Mouse (Mus musculus): ENCODE data around the gene Abt1.

Abt1 gene

DNA sequence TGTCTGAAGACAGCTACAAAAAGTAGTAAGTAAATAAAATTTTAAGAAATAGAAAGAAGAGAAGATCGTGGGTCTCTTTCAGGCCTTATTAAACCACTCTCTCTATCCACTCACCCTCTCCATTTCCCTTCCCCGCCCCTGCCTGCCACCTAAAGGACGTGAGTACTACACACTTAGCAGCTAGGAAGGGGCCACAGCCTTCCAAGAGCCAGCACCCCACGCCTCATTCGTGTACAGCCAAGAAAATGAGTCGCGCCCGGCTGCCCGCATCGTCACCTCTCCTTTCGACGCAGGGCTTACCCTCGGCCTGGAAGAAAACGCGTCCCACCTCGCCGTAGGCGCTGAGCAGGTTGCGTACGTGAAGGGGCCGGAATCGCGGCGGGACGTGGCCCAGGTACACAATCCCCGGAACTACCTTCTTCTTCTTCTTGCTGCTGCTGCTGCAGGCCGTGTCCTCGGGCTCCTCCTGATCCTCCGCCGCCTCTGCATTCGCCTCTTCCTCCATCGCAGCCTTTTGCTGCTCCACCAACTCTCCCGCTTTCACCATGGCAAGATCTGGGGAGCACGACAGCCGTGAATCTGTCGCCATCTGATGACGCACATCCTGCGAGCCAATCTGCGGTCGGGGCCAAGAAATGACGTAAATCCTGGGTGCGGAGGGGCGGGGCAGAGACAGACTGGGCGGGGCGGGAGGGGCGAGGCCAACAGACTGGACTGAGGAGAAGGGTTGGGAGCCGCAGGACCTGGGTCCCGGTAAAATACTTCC, at the start of gene Abt1:
Gene Abt1 (minus strand): TSS at position 581 of the 766 bp plus-strand sequence.
- DNase-seq (ENCODE audit: low read depth): peak; percentile 94

DNA sequence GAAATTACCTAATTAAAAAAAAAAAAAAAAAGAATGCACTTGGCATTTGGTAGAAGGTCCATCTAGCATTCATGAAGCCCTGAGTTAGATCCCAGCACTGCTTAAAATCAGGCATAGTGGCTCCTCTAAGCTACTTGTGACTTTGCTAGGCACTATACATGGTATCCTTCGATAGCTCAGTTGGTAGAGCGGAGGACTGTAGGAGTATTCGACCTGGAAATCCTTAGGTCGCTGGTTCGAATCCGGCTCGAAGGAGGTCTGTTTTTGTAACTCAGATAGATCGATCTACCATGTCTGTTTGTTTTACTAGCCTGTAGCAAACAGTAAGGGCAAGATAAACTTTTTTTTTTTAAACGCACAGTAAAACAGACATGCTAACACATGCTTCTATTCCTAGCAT, 43.2 kb upstream of the Abt1 start:
- DNase-seq (ENCODE audit: low read depth): no peak

DNA sequence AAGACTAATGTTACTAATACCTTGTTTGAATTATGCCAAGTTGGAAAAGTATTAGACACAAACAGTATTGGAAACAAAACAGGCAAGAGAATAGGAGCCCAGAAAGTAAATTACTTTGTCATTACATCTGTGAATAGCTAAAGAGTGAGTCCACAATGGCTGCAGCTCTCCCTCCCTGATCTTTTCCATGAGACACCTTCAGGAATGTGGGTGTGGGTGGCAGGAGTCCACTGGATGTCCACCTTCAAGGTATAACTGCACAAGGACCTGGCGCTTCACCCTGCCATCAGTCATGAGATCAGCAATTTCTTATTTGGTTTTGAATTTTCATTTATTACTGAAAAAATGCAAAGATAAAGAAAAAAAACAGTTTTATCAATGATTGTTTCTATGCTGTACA, 42.6 kb upstream of the Abt1 start:
- no peak for DNase-seq (ENCODE audit: low read depth)

DNA sequence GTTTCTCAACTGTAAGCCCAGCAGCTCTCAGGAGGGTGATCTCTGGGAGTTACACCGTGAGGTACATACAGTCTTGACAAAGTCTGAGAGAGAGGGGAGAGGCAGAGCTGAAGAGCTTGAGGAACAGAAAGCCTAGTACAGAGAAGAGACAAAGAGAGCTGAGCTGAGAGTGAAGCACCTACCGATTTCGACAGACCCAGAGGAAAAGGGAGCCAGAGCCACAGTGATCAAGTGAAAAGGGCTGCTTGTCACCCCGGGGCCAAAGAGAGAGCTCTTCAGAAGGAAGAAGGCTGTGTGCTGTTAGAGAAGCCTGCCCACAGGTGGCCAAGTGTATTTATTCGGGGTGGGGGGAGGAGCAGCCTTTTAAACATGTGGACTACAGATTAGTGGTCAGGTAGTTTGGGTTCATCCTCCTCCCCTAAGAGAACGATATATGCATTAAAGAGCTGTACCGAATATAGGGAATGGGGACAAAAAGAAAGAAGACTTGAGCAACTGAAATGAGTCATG, 42.0 kb upstream of the Abt1 start, which contains the start of gene Btn1a1:
Gene Btn1a1 (minus strand): TSS at position 302 of the 510 bp plus-strand sequence.
- DNase-seq (ENCODE audit: low read depth): no peak

DNA sequence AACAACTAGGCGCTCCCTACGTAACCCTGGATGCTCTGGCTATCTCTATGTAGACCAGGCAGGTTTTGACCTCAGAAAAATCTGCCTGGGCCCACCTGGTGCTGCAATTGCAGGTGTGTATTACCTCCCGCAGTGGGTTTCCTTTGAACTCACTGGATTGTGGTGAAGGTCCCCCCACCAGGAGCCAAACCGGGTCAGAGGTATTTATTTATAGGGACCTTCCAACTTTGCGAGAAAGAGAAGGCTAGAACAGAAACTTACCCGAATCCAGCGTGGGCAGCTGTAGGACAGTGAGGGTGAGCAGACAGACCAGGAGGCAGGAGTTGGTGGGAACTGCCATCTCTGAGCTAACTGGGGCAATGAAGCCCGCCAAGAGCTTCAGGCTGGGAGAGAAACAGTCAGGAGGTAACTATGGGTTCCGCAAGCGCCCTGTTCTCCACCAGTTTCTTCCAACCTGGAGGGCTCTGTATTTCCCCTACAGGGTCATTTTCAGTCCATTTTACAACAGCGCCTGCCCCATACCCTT, 41.2 kb upstream of the Abt1 start:
- DNase-seq (ENCODE audit: low read depth): no peak

DNA sequence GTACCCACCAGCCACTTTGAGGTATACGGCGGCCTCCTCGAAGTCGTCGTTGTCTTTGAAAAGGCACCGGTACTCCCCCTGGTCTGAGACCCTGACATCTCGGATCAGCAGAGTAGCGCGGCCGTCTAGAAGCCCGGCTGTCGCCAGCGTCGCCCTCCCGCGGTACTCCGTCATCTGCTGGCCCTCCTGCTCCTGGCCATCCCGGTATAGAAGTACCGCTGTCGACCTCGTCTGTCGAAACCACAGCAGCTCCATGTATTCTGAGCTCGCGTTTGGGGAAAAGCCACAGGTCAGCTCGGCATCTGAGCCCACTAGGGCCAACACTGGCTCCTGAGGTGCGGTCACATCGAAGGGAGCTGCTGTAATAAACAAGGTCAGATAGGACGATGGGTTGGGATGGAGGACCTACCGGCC, 40.6 kb upstream of the Abt1 start:
- no peak for DNase-seq (ENCODE audit: low read depth)

DNA sequence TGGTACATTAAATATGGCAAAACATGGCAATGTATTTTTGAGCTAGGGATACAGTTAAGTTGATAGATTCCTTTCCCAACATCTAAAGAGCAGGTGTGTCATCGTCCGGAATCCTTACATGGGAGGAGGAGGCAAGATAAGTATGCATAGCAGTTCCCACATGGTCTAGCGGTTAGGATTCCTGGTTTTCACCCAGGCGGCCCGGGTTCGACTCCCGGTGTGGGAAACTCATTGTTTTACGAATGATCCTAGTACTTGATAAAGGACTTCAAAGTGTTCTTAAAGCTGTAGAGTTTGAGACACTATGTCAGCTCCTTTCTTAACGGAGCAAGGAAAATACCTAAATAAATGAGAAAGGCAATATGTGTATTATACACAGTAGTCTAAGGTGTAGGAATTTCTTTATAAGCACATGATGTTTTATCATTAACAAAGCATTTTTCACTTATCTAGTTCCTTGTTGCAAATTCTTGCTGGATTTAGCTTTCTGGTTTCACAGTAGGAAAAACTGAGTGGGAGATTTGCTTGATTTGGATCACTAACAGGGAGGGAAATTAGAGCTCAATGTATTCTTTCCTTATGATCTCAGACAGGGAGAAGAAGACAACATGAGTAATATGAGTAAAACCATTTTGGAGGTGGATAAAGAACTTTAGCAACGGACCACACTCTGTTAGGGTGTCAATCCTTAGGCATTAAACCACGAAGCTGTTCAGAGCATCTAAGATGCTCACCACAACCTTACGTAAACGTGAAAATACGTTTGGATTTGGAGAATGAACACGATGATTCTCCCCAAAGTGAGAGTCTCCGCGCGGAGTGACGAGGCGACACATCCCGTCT, 39.9 kb upstream of the Abt1 start:
- DNase-seq (ENCODE audit: low read depth): no peak

DNA sequence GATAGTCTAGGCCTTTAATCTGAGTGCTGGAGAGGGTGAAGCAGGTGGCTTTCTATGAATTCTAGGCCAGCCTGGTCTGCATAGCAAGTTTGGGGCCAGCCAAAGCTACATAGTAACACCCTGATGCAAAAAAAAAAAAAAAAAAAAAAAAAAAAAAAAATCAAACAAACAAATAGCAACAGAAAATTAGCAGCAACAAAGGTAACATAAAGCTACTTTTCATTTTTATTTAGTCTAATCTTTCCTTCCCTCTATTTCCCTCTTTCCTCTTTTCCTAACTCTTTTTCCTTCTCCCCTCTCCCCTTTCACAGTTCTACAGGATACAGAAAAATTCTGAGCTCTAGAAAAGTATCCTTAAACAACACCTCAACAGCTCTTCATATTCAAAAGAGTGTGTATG, 39.0 kb upstream of the Abt1 start:
- DNase-seq (ENCODE audit: low read depth): no peak

DNA sequence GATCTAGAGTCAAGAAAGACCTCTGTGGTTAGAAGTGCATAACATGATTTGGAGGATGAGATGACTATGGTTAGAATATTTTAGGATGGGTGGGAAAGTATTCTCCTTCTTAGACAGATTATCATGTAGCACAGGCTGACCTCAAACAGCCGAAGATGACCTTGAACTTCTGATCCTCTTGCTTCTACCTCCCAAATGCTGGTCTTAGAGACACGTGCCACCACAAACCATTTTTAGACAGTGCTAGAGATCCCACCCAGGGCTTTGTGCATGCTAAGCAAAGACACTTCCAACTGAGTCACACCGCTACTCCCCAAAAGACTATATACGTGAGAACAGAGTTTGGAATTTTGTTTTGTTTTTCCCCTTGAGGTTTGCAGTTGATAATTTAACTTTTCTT, 38.4 kb upstream of the Abt1 start:
- DNase-seq (ENCODE audit: low read depth): no peak

DNA sequence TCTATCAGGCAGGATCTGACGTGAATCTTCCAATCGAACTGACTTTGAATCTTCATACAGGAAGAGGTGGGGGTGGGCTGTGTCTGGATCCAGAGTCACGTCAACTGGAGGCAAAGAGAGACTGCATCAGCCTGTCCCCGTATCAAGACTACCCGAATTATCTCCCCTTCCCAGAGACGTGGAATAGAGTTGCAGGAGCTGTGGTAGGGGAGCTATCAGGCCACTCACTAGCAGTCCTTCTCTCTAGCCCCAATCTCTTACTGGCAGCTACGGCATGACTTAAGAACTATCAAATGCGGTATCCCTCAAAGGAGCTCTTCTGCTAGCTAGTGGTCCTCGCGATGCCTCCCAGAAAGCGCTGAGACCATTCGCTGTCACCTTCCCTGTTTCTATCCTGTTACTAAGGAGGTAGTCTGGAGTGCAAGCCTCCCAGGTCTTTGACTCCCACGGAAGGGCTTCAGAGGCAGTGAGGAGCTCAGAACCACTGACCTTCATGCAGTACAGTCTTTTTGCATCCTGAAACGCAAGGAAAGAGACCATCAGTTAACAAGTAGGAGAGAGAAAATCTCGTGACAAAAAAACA, 35.7 kb upstream of the Abt1 start:
- DNase-seq (ENCODE audit: low read depth): no peak

DNA sequence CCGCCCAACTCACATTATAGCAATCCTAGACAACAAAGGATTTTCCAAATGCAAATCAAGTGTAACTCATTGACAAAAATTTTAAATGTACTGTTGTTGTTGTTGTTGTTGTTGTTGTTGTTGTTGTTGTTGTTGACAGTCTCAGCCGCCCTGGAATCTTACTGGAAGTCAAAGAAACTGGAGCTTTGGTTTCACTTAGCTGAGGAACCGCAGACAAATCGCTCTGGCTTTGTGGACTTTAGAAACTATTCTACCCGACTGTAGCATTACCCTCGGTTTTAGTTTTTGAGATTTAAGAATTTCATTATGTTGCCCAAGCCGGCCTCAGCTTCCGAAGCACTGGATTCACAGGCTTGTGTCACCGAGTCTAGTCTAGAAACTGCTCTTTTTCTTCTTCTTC, 30.3 kb upstream of the Abt1 start:
- DNase-seq (ENCODE audit: low read depth): no peak

DNA sequence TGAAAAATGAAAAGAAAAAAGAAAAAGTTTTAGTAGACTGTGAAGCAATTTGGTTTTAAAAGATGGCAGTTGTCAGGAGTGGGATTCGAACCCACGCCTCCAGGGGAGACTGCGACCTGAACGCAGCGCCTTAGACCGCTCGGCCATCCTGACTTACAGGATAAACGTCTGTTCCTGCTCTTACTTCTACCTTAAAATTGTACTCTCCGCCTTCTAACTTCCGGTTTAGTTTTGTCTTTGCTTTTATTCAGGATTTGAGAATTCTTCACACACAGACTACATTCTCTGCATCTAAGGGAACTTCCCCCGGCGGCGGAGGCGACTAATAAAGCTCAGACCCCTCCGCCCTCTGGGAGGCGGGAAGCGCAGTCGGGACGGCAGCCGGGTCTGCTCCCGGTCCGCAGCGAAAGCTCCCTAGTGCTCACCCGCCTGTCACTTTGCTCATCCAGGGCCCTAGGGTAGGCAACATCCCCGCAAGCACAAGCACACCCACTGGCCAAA, 29.7 kb upstream of the Abt1 start:
- no peak for DNase-seq (ENCODE audit: low read depth)

DNA sequence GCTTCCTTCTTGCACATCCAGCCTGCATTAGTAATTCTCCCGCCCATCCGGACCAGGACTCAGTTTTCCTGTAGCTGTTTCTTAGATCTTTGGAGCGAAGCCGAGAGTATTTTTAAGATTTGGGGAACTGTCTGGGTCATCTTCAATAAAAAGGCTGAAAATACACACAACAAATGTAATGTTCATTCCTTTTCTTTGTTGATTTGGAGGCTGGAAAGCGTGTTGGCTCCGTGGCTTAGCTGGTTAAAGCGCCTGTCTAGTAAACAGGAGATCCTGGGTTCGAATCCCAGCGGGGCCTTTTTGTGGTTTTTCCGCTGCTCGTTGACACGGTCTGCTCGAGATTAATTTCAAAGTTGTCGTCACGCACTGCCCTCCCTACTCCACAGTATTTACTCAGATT, 26.7 kb upstream of the Abt1 start:
- no peak for DNase-seq (ENCODE audit: low read depth)

DNA sequence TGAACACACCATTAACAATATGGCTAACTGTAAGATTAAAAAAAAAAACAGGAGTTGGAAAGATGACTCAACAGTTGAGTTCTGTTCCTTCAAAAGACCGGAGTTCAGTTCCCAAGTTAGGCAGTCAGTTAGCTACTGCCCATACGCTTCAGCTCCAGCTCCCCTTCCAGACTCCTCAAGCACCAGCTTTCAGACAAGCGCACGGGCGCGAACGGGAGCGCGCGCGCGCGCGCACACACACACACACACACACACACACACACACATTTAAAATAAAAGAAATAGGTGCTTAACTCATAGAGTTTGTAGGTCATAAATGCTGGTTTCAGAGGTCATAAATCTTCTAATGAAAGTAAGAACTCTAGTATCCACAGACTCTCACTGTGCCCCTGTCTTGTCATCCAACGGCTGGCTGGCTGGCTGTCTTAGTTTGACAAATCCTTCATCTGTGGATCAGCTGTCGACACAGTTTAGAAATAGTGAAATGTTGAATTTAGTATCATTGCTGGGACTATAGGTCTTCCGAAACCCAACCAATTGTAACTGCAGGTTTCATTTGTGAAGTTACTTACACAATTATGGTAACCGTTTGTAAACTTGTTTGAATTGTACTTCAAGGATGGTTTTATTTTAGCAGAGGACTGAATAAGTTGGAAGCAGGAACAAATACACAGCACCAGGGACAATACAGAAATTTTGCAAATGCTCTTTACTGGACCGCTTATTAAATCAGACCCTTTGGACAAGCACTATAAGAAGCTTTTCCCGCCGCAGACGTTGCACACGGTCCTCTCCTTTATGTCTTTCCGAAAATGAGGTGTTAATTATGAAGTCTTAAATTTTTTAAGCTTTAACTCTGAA, 25.8 kb upstream of the Abt1 start:
- DNase-seq (ENCODE audit: low read depth): no peak

DNA sequence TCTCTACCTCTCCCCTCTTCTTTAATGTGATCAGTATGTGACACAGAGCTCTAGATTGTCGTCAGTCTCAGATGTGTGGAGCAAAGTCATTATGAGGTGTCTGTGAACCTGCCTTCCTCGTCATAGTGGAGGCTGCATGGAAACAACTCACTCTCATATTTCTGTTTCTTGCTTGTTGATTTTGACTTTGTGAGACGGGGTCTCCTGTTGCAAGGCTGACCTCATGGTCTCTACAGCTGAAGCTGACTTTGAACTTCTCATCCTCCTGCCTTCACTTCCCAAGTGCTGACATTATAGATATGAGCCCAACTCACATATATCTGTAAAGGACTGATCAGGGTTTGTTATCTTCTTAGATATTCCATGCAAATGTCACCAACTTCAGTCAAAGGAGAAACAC, 25.1 kb upstream of the Abt1 start:
- DNase-seq (ENCODE audit: low read depth): no peak

DNA sequence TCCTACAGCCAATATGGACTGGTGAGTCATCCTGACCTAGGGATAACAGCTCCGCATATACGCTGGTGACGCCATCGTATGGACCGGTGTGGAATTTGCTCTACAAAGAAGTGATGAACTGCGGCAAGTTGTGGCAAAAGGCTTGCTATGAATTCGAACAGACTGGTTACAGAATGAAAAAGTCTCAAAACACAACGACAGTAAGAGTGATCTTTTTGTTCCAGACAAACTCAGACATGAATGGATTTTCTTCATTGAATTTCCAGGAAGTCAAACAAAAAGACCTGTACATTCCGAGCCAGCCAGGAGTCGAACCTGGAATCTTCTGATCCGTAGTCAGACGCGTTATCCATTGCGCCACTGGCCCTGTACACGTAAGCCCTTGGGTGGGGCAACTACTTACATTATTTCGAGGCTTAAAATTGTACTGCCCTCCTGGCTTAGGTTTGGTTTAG, 22.9 kb upstream of the Abt1 start:
- no peak for DNase-seq (ENCODE audit: low read depth)

DNA sequence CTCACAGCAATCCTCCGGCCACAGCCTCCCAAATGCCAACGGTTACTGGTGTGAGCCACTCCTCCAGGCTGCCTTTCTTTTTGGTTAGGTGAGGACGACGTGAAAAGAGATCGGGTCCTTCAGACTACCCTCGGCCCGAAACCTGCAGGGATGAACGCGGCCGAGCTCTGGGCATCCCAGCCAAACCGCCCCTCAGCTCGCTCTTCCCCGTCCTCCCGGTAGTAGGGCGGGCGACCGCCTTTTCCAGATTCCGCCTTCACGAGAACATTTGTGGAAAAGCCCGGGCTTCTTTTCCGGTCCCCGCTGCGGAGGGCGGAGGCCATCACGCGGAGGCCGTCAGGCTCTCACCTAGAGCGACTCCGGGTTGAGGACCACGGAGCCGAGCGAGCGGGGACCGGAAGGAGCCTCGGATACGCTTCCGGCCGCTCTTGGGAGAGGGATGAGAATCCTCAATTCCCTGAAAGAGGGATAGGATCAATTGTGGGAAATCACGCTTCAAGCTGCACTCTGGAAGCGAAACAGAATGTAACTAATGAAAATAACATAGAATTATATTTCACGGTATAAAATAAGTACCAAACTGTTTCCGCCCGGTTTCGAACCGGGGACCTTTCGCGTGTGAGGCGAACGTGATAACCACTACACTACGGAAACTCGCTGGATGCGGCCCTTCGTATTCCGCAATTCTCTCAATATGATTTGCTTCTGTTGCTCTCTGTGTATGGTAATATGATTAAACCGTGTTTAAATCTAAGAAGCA, 22.1 kb upstream of the Abt1 start:
- DNase-seq (ENCODE audit: low read depth): no peak

DNA sequence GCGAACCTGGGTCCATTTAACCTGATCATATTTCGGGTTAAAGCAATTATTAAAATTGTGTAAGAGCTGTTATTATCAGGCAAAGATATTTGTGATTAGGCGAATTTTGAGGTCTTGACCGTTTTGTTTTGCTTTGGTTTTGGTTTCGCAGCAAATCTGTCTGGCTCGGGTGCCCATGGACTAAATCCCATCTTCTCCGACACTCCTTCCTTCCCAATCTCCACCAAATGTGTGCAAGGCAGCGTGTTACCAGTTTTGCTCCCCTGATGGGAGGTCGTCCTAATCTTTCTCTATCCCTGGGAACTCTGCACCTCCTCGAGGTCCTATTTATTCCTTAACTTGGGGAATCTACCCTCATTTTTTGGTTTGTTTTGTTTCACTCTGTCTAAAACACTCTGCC, 21.5 kb upstream of the Abt1 start:
- no peak for DNase-seq (ENCODE audit: low read depth)

DNA sequence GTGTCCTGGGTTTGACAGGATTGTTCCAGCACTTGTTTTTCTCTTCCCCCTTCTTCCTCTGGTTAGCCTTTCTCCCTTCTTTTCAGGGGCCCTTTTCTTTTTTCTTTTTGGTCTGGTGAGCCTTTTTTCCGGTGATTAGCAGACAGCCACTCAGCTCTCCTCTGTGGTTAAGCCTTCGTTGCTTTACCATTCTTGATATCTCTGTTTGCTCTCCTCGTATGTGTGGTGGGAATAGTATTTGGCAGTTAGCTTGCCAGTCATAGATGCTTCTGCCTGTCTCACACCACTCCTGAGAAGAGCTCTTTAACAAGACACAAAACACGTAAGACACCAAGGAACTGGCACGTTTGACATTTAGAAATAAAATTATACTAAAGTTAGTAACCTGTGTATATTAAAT, 20.8 kb upstream of the Abt1 start:
- DNase-seq (ENCODE audit: low read depth): no peak

DNA sequence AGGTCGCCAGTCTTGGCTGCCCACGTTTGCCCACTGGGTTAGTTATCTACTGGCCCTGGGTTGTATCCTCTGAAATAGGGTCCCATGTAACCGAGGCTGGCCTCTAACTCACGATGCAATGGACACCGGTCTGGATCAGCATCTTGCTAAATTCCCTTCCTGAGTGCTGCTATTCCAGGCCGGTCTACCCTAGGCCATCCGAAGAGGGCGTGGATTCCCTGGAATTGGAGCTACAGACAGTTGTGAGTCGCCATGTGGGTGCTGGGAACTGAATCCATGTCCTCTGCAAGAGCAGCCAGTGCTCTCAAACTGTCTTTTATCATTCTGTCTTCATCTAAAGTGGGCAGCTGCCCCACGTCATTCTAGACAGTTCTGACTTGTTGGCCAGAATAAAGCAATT, 16.2 kb upstream of the Abt1 start:
- no peak for DNase-seq (ENCODE audit: low read depth)

DNA sequence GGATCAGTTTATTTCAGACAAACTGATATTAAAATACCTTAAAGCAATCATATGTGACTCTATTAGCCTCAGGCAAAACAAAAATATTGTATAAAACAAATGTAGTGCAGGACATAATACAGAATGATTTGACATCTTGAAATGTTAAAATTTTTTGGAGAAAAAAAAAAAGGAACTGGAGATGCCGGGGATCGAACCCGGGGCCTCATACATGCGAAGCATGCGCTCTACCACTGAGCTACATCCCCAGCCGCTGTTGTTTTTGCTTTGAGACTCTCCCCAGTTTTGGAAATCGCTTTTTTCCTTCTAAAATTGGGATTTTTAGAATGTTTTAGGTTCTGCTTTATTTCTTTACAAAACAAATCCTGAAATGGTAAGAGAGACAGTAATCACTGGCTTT, 14.9 kb upstream of the Abt1 start:
- DNase-seq (ENCODE audit: low read depth): no peak
